Mouse (Mus musculus) embryonic facial prominence, embryonic 13.5 days (tissue): Measurements from ENCODE around the gene Maf. TPM values are rescaled to one million over a fixed set of nuclear protein-coding genes. Genes with fewer than 3 reads are reported as not detected.

Experiments
- ATAC-seq: fragments of 200-750 bp; cut with Nextera tagmentation; 2 replicates; pipeline ENCODE4 v1.8.0; 2017; ENCODE audit warnings: low read depth; ENCODE audit not compliant: insufficient number of reproducible peaks, insufficient read depth, low FRiP score, low TSS enrichment
- H3K27ac ChIP-seq: fragments of 300-500 bp; sonication (generic); 2 replicates; pipeline ENCODE4 v1.5.1; 2015; ENCODE audit warnings: moderate library complexity, mild to moderate bottlenecking, inconsistent platforms
- H3K27me3 ChIP-seq: fragments of 300-500 bp; sonication (generic); 2 replicates; pipeline ENCODE4 v1.6.1; 2015; ENCODE audit warnings: mild to moderate bottlenecking, inconsistent platforms
- H3K36me3 ChIP-seq: fragments of 300-500 bp; sonication (generic); 2 replicates; pipeline ENCODE4 v1.6.1; 2015; ENCODE audit warnings: mild to moderate bottlenecking, inconsistent platforms
- H3K4me1 ChIP-seq: fragments of 300-500 bp; sonication (generic); 2 replicates; pipeline ENCODE4 v1.6.1; 2015; ENCODE audit warnings: inconsistent platforms
- H3K4me2 ChIP-seq: fragments of 300-500 bp; sonication (generic); 2 replicates; pipeline ENCODE4 v1.6.1; 2015; ENCODE audit warnings: moderate library complexity, mild to moderate bottlenecking, inconsistent platforms
- H3K4me3 ChIP-seq: fragments of 300-500 bp; sonication (generic); 2 replicates; pipeline ENCODE4 v1.5.1; 2015; ENCODE audit warnings: mild to moderate bottlenecking, inconsistent platforms
- H3K9ac ChIP-seq: fragments of 300-500 bp; sonication (generic); 2 replicates; pipeline ENCODE4 v1.6.1; 2015; ENCODE audit warnings: mild to moderate bottlenecking, inconsistent platforms
- H3K9me3 ChIP-seq: fragments of 300-500 bp; sonication (generic); 2 replicates; pipeline ENCODE4 v1.6.1; 2016; ENCODE audit warnings: inconsistent platforms
- WGBS: fragments of 180-500 bp; shearing (Covaris S2); methylation state at CpG from one replicate; pipeline ENCODE4 v1.1.7; 2015; ENCODE audit warnings: mixed read lengths; 5-methylcytosine and 5-hydroxymethylcytosine counted together
- polyA plus RNA-seq: library from polyadenylated mRNA; unstranded; fragments of >200 nt; fragmentation: Nextera tagmentation; extraction: Ambion mirVana; gene quantifications from 2 replicates; pipeline ENCODE4 v1.2.1, GENCODE M21; 2015

Maf gene
- polyA plus RNA-seq, 1 experiment from 2014 or later = 7.9 TPM

DNA sequence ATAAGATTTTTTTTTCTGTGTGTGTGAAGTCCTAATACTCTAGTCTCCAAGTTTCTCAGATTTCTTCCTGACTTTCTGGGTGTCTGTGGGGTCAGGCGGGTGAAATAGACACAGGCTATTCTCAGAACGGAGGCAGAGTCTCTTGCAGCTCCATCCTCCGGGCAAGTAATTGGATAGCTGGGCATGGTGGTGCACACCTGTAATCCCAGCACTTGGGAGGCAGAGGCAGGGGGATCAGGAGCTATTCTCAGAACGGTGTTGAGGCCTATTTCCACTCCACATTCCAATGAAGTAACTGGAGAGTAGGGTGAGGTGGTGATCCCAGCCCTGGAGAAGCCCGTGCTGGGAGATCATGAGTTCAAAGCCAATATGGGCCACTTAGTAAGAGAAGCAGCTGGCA lies 67.6 kb downstream of the Maf start:
- Histone ChIP-seq H3K36me3 (no peaks in the 10 kb centered on the region), H3K9ac (no peak overlapping the region), H3K9me3 (no peaks in the 10 kb centered on the region), H3K4me3 (no peak overlapping the region), H3K4me2 (no peak overlapping the region), H3K4me1 (no peaks in the 10 kb centered on the region), H3K27ac (no peak overlapping the region), H3K27me3 (no peaks in the 10 kb centered on the region)
- 54% methylated on average over 5 of the region's 5 CpGs for WGBS
- ATAC-seq = no peak

DNA sequence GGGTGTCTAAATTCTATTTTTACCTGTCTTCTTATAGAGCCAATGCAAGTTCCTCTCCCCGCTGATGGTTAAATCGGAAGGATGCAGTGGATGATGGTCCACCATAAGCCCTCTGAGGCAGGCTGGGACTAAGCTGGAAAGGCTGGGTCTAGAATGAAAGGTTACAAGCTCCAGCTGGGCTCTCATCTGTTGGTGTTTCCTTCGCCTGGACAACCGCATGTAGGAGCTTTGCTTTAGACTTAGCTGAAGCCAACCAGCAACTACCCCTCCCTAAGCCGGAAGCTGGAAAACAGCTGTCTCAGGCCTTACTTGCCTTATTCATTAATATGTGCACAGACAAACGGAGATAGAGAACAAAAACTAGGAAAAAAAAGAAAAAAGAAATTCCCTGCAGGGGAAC lies 70.8 kb downstream of the Maf start:
- H3K36me3 ChIP-seq = no peaks in the 10 kb centered on the region
- no peak overlapping the region for H3K9ac ChIP-seq
- H3K4me1 ChIP-seq = no peaks in the 10 kb centered on the region
- no peaks in the 10 kb centered on the region for H3K27me3 ChIP-seq
- WGBS = 73% methylated on average over 6 of the region's 6 CpGs
- no peak overlapping the region for H3K27ac ChIP-seq
- no peak overlapping the region for H3K4me2 ChIP-seq
- H3K9me3 ChIP-seq = no peaks in the 10 kb centered on the region
- no peak overlapping the region for H3K4me3 ChIP-seq
- no peak for ATAC-seq
